Mouse (Mus musculus) spleen, embryonic (tissue): ENCODE measurements around the gene Map3k13.

Experiments
- CTCF ChIA-PET: fragments of 350-600 bp; sonication (Branson Sonifier 250); formaldehyde crosslinking; loops from one replicate; lab custom pipeline; 2022; lab: Charles Lee

Gene Map3k13

DNA sequence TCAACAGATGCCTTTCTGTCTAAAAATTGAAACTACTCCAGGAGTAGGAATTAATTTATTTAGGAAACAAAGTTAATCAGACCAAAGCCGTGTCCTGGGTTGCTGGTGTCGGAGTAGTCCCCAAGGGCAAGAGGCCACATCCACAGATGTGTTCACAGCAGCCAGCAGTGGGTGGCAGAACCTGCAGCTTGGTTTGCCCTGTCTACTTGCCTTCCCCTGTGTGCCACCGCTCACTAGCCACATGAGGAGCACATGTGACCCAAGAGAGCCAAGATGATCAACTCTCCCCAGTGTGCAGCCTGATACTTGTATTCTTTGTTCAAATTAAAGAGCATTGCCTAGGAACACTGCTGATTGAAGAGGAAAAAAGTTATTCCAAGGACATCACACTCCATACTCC lies 54.3 kb downstream of the Map3k13 start:
- CTCF ChIA-PET, result interaction anchor here (0.5 kb wide), 1 partner anchor 272 kb away, joined by 5 read pairs; no protein-coding TSS in a partner anchor

DNA sequence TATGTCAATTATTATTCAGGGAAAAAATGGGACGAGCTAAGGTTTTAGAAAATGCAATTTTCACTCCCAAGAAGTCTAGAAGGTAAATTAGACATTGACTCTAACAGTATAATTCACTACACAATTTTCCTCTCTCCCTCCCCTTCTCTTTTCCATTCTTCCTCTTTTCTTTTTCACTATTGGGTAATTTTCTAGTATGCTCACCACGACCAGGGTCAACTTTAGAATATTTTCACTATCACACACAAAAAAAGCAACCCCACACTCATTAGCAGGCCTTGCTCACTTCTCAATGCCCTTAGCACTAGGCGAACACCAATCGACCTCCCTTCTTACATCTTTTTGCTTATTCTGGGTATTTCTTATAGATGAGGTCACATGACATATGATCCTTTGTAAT lies 54.7 kb downstream of the Map3k13 start:
- CTCF ChIA-PET, result interaction anchor here (0.5 kb wide), 1 partner anchor 272 kb away, joined by 5 read pairs; no protein-coding TSS in a partner anchor

DNA sequence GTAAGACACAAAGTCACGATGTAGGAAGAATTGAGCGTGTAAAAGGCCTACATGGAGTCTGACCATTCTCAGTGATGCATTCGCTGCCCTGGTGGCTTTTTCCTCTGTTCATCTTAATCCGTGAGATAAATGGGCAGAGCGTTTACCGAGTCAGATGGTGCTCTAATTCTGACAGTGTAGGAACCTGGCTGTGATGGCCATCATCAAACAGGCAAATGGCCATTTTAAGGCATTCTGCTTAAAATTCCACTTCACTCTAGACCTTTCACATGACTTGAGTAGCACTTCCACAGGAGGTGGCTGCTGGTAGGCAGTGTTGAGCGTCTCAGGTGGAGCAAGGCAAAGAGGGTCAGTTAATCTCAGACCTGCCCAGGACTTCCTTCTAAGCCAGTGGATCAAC lies 58.2 kb downstream of the Map3k13 start:
- CTCF ChIA-PET, result no interaction called here

DNA sequence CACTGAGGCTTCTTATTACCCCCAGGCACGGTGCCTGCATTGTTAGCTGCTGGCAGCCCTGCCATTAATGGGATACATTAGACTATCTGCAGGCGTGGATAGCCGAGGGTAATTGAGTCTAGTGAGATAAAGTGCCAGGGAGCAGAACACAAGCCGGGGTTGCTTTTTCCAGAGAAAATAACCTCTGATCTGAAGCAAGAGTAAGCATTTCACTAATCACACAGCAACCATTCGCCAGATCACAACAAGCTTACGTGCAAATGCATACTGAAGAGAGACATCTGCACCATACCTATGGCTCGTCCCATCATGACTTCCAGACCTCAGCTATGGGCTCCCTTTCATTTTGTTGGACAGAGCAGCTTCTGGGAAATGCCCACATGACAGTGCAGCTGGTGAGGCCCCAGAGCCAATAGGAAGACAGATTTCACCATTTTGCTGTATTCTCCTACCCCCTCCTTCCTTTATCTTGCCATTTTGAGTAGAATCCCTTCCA lies 59.3 kb downstream of the Map3k13 start:
- CTCF ChIA-PET, result no interaction called here

DNA sequence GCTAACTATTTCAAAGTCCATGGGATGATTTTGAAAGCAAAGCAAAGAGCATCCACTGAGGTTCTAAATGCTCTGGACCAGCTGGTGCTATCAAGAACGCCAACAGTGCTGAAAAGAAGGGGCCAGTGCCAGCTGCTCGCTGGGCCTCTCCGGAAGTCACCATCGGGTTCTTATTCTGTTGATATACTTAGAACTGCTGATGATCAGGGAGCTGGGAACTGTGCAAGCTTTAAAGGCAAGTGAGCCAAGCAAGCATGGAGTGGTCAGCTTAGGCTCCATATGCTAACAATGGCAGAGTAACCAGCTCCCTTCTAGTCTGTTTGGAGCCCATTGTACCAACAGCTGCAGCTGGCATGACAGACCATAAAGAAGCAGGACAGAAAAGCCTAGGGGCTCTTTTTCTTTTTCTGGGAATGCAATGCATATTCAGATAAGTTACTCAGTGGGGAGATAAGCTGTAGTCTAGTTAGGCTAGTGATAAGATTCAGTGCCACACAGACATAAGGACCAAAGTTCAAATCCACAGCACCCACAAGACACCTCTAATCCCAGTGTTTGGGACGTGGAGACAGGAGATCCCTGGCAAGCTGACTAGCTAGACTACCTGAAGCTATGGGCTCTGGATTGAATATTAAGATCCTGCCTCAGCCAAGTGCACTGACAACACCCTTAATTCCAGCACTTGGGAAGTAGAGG lies 60.6 kb downstream of the Map3k13 start:
- CTCF ChIA-PET, result no interaction called here

DNA sequence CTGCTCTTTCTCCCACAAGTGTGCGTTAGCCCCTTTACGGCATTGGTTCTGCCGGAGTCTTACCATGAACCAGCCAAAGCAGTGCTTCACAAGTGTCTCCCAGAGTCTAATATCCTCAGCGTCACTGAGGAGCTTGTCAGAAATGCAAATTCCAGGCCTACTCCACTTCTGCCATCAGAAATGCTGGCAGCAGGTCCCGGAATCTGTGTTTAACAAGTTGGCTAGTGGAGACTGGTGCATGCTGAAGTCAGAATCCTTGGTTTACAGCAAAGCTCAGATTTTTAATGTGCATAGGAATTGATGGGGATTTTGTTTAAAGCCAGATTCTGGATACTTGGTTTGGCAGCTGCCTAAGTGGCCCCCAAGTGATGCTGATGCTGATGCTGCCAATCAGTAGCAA lies 62.0 kb downstream of the Map3k13 start:
- CTCF ChIA-PET, result no interaction called here

DNA sequence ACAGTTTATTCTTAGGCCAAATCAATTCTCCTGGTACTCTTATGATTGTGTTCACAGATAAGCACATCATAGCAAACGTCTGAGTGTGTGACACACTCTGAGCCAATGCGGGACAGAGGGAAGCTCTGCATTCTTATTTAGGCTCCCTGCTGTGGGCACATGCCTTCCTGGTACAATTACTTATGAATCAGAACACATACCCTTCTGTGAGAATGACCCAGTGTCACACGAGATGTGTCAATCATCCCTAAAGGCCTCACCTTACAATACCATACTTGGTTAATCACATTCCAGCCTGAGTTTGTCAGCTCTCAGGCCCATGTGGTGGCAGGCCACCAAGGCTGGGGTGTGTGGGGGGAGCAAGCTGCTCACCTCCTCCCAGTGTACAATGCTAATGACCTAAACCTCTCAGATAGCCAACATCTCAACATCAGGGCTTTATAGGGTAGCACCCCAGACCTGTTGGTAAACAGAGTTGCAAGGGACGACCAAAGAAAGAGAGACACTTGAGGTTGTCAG lies 63.0 kb downstream of the Map3k13 start:
- CTCF ChIA-PET, result no interaction called here

DNA sequence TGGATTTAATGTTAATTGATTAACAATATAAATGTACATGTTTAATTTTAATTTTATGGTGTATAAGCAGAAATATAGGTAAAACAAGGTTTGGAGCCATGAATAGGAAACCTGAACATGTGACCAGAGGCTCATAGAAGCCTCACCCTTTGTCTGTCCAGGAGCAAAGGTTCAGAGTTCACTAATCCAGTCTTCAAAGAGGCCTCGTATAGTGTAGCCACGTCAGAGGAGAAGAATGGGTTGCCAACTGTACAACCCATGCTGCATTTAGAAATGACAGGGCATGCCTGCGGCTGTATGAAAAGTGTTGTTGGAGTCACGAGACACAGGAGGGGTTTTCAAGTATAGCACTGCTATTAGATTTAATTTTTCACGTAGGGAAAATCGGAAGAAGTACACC lies 64.0 kb downstream of the Map3k13 start:
- CTCF ChIA-PET, result no interaction called here

DNA sequence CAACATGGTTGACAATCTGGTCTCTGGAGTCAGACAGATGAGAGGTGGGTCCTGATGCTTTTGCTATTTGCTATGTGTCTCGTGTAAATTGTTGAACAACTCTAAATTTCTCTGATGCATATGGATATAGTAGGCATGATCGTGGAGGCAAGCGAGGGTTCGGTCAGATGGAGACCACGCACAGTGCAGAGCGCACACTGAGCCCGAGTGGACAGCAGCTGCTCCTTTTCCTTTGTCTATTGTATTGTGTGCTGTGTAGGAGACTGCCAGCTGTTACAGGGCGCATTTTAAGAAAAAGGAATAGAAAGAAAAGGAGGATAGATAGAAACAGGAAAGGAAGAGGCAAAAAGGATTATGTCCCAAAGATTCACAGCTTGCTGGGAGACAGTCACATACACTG lies 64.7 kb downstream of the Map3k13 start:
- CTCF ChIA-PET, result interaction anchor here (0.5 kb wide), 1 partner anchor 273 kb away, joined by 9 read pairs; no protein-coding TSS in a partner anchor

DNA sequence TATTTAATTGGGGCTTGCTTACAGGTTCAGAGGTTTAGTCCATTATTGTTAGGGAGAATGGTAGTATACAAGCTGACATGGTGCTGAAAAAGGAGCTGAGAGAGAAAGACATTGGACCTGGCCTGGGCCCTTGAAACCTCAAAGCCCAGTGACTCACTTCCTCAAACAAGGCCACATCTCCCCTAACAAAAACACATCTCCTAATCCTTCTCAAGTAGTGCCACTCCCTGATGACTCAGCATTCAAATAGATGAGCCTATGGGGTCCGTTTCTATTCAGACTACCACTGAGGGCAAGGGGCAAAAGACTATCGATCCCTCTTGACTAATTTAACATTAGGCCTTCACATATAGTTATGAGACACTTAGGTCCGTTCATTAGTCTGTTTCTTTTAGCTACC lies 68.3 kb downstream of the Map3k13 start:
- CTCF ChIA-PET, result no interaction called here

DNA sequence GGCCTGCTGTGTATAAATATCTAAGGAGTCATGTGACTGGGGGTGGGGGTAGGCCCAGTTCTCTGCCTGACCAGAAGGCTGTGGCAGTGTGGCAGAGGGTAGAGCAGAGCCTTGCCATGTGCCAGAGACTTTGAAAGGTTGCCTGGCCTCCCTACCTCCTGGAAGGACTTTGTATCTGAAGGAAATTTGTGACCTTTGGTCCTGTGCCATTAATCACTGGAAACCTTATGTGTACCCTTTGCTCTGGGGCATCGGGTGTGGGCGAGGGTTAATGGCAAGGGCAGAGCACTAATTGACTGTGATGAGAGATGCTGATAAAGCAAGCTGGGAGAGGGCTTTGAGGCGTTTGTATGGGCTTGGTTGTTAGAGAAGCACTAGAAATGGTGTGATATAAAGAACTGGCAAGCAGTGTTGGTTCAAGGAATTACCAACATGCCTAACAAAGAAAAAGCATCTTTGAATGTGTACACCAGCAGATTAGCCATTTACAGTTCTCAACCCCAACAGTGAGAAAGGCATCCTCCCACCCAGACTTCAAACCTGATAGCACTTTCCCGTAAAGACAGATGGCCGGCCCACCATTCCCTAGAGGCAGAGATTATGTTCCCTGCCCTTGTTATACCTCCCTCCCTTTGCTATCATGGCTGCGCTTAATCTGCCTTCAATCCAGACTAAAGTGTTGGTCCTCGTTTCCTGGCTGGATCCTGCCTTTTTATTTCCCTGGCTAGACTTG lies 71.3 kb downstream of the Map3k13 start:
- CTCF ChIA-PET, result no interaction called here

DNA sequence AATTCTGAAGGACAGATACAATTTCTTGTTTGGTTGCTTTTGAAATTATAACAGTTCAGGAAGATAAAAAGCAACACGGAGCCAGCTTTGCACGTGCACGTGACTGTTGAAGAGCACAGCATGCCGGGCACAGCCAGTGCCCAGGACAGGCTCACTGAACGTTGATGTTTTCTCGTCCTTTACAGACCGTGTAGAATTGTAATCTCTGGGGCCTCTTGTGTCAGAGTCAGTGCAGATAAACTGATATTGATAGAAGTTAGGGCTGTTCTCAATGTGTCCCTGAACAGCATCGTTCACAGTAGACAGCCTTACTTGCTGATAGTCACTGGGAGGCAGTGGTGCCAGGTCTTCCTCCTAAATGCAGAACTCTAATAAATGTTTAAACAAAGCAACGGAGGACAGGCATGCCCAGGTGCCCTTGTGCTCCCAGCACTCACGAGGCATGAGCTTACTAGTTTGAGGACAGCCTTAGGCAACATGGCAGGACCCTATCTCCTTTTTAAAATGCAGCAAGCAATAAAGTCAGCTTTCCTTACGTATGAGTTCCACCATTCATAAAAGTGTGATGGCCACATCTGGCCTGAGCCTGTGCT lies 71.9 kb downstream of the Map3k13 start:
- CTCF ChIA-PET, result no interaction called here

DNA sequence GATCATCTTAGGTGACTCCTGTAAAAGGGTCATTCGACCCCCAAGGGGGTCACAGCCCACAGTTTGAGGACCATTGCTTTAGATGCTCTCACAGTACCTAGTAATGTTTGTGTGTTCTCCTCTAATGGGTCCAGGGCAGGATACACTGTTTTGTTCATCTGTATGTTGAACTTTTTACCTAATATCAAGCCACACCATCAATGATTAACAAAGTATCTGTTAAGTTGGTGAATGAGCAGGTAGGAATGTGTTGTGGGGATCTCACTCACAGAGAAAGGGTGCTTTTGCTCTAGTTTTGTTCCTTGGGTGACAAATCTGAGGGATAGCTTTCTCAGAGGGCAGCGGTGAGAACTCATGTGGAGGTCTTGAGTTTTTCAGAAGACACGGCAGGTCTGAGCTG lies 73.6 kb downstream of the Map3k13 start:
- CTCF ChIA-PET, result no interaction called here

DNA sequence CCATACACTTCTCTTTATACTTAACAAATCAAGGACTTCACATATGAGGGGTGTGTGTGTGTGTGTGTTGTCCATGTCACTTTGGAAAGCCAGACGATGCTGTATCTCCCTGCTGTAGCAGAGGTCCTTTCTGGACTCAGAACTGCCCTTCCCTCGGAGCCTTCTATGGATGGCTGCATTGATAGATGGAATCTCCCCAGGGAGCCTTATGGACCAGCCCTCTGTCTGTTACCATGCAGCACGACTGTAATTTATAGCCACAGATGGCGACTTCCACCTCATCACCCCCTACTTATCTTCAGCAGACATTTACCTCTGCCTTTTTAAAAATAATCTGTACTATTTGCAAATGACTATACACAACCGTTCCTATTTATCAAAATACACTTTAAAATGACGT lies 74.5 kb downstream of the Map3k13 start:
- CTCF ChIA-PET, result interaction anchor here (0.6 kb wide), 1 partner anchor 1717 kb away, joined by 9 read pairs; no protein-coding TSS in a partner anchor

DNA sequence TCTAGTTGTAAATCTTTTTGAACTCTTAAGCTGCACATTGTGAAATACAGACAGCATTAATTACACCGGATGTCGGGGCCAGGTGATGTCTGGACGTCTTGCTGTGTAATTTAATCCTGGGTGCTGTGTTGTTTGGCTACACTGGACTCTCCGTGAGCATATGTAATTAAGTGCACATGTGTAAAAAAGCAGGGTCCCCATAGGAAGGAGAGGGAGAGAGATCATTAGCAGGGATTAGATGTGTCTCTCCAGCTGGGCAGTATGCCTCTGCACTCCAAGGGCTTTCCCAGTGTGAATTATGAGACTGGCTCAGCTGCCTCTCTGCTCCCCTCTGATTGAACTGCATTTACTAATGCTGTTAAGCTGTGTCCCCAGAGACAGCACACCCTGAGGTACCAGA lies 75.7 kb downstream of the Map3k13 start:
- CTCF ChIA-PET, result no interaction called here

DNA sequence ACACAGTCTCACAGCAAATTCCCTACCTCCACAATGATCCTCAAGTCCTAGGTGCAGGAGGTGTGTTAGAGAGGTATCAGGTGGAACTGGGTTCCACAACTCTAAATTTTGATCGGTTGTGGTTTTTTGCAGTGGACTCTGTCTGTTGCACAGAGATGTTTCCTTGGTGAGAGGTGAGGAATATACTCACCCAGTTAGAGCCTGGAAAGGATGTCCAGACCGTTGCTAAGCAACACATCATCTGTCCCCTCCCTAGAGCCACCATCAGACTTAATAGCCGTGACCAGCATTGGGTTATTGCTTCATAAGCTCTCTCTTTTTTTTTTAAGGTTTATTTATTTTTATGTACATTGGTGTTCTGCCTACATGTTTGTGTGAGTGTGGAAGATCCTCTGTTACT lies 83.6 kb downstream of the Map3k13 start:
- CTCF ChIA-PET, result no interaction called here

DNA sequence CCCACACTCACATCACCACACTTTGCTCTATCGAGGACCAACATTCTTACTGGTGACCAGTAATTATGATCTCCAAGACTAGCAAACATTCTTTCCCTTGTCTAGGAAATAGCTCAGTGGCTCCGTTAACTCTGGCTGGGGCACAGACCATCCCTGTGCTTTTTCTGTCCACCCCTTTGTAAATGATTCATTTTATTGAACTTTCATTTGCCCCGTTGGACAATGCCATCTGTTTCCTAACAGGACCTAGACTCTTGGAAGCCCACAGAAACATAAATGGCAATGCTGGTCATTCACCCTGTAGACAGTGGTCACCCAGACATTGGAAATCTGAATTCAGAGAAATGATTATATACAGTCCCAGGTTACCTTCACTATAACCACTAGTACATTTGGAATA lies 84.7 kb downstream of the Map3k13 start:
- CTCF ChIA-PET, result no interaction called here

DNA sequence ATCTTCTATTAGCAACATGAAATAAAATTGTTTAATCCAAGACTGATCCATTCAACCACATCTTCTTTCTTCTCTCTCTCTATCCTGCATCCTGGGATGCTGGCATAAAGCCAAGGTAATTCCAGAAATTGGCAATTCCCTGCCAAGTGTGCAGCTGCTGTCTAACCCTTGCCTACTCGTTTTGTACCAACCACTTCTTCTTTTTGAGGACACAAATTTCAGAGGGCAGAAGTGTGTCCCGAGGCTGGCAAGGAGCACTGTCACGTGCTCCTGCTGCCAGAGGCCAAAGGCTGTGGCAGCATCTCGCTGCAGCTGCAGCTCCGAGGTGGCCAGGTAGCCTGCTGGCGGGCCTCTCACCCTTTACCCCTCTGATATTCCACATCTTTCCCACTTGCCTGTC lies 87.0 kb downstream of the Map3k13 start:
- CTCF ChIA-PET, result no interaction called here

DNA sequence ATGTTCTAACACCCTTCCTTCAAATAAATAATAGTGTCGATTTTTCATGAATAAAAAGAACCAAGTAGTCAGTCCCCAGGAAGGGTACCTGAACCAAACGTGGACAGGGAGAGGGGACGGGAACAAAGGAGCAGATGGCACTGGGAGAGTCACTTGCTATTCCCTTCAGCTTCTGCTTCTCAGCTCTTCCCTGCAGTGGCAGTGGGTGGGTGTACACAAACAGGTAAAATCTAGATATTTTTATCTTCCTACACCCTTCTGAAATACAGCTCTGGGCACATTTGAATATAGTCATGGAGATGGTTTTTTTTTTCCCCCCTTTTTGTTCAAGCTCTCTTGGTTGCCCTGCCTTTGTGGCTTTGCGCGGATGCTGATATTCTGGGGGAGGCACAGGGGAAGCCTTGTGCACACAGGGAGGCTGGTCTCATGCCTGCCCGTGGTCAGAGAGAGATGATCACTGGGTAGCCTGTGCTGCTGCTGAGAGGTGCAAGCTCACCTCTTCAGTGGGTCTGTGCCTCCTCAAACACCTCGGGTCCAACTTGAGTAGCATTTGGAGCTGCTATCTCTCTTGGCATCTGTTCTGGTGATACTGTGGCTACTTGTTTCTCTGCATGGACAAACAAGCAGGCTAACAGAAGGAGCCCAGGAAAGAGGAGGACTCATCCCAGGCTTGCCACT lies 87.6 kb downstream of the Map3k13 start:
- CTCF ChIA-PET, result no interaction called here

DNA sequence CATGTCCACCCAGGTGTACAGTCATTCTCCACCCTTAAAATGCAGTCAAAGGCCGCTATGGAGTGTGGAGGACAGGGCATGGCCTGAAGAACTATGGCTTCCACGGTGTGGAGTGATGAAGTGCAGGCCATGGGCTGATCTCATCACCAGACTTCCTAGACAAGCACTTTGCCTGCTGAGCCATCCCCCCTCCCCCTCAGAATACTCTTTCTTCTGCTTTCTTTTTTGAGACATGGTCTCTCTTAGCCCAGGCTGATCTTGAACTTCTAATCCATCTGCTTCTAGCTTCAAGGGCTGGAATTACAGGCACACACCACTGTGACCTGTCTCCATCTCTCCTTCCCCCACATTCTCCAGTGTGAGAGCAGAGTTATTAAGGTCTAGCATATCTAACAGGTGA lies 93.5 kb downstream of the Map3k13 start:
- CTCF ChIA-PET, result no interaction called here

DNA sequence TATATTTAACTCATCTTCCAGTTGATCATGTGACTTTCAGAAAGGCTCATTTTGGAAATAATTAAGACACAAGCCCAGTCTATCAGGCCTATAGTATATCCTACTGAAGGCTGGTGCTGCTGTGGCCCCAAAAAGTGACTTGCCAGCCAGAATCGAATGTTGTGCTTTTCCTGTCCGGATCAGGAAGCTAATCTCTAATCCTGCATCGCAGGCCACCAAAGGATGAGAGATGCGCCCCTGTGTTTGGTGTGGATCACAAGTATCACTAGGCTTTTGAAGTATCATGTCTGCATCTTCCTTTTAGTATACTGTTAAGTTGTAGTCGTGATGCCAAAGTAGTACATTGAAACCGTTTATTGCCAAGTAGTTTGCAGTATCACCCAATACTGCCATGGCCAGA lies 99.7 kb downstream of the Map3k13 start:
- CTCF ChIA-PET, result no interaction called here

DNA sequence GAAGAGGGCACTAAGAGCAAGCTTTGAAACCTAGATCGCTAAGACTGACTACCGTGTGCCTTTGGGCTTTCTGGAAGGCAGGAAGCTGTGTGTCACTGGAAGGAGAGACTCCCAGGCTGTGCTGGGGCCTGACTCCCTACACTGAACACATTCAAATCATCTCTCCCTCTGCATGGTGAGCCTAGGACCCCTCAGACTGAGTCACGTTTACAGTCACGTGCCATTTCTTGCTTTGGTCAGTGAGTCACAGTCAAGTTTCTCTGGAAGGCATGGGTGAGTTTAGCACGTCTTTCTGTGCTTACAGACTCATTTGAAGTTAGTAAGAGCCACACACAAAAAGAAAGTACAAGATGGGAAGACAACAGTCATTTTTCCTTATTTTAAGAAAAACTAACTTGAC lies 107.1 kb downstream of the Map3k13 start:
- CTCF ChIA-PET, result no interaction called here
